Mouse (Mus musculus) leukemia stem cell, adult 10-12 weeks (primary cell): ENCODE data around the gene Myh11. TPM values are rescaled to one million over a fixed set of nuclear protein-coding genes. Genes with fewer than 3 reads are reported as not detected.

Source experiments
- polyA plus RNA-seq: library from polyadenylated mRNA; stranded (reverse); fragments of >175 nt; gene quantifications from 2 replicates; pipeline ENCODE4 v1.2.3, GENCODE M21; 2012; ENCODE audit warnings: low replicate concordance

Myh11 gene
- polyA plus RNA-seq, result 0.11 and 0.25 TPM in 2 replicates

DNA sequence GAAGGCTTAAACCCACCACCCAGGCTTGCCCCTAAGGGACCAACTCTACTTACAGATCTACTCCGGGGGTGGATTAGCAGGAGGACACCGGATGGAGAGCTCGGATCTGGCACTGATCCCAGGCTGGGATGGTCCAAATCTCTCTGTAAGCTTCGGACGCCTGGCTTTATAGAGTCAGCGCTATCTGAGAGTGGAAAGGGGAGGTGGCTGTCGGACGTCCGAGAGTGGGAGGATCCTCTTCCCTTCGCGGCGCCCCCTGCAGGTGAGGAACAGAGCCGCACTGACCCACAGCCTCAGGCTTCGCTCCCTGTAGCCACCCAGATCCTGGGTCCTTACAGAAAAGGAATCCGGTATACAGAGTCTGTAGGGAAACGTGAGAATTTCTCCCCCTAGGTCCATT lies at the start of gene Myh11:
Gene Myh11, minus strand, starts transcription at position 150 of the 400 bp plus-strand sequence.

DNA sequence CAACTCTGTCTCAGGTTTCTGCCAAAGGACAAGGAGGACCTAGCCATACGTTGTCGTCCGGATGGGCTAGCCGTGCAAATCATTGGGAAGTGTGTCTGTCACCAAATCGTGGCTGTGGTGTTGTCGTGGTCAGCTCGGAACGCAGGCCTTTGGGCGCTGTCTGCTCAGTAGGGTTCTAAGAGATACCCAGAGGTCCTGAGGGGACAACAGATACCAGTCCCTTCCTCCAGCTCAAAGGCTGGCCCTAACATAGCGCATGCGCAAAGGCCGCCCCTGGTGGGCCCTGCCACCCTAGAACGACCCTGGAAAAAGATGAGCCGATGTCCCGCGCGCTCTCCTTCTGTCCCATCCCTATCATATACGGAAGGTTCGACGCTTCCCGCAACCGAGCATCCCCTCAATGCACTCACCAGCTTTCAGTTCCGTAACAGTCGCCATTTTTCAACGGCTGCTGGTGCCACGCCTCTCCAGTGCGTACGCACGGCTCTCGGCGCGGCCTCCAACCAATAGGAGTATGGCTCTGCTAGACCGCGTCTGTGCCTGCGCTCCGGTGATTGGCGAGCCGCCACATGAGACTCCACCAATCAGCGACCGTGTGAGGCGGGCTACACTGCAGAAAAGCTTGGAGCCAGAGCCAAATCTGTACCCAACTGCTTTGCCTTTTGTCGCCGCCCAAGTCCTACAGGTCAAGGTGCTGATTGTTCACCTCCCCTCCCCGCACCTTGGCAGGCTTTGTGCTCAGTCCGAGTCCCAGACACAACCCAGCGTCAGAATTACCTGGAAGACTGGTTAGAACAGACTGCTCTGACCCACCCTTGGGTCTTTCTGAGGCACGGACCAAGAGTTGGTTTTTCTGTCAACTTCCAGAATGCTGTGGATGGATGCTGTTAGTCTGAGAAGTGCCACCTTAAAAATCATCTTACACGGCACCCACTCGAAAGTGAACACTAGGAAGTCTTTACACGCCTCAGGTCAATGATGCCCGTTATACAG lies 26.0 kb upstream of the Myh11 start, which contains the start of gene Fopnl:
Gene Fopnl, minus strand, starts transcription at position 522 of the 993 bp plus-strand sequence.

DNA sequence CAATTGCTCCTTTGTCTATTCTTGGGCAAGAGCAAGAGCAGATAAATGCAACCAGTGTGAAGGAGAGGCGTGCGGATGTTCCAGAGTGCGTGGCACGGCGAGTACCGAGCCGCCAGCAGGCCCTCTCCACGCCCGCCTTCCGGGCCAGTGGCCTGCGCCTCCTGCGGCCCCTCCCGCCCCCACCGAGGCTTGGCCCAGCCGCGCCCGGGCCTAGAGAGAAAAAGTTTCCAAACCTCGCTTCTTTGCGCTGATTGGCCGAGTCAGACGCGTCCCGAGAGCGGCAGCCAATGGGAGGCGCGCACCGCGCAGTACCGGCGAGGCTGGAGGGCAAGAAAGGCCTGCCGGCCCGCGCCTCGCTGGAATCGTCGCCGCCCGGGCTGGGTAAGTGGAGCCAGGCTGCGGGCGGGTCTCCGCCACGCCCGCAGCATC lies 128.2 kb downstream of the Myh11 start, which contains the start of the genes Nde1 and Marf1:
Gene Nde1, plus strand, starts transcription at position 288 of the 429 bp plus-strand sequence.
Gene Marf1, minus strand, starts transcription at position 364 of the 429 bp plus-strand sequence.

Other genes with a start within 250 kb of the Myh11 start
- 7.6 and 34.0 TPM in 2 replicates for gene Nde1, start 128.1 kb downstream of the Myh11 start, polyA plus RNA-seq
- 0.66 and 5.4 TPM in 2 replicates for gene Marf1, start 128.0 kb downstream of the Myh11 start, polyA plus RNA-seq
- 8.3 and 23.9 TPM in 2 replicates for gene Fopnl, start 26.0 kb upstream of the Myh11 start, polyA plus RNA-seq
- gene Abcc1, start 70.2 kb upstream of the Myh11 start, polyA plus RNA-seq, result 1.6 and 3.3 TPM in 2 replicates